Mouse (Mus musculus) cerebellum, adult 18-20 months (tissue): ENCODE results near the gene Ifnar2.

Source experiments
- DNase-seq, 2 experiments: peaks; one replicate each; pipeline ENCODE4 v3.0.0; 2021

The Ifnar2 gene

GRCm38 (mm10) chr16:91372577-91373472 is at the start of gene Ifnar2:
Gene Ifnar2 (plus strand): TSS chr16:91372783.
- peak; percentile 77 to 81 for DNase-seq

- DNase-seq, result no peak
Measured at GRCm38 (mm10) chr16:91327605-91328004, 45.0 kb upstream of the Ifnar2 start.

GRCm38 (mm10) chr16:91328922-91329321 is 43.7 kb upstream of the Ifnar2 start:
- peak; percentile 83 for DNase-seq

- no peak for DNase-seq
Measured at GRCm38 (mm10) chr16:91330496-91330895, 42.1 kb upstream of the Ifnar2 start.

GRCm38 (mm10) chr16:91331153-91331552 is 41.4 kb upstream of the Ifnar2 start:
- DNase-seq, result no peak

GRCm38 (mm10) chr16:91332880-91333279 is 39.7 kb upstream of the Ifnar2 start:
- DNase-seq, result no peak

- DNase-seq, result no peak
Measured at GRCm38 (mm10) chr16:91334190-91334893, 38.2 kb upstream of the Ifnar2 start.

- DNase-seq, result no peak
Measured at GRCm38 (mm10) chr16:91336753-91337152, 35.8 kb upstream of the Ifnar2 start.

- DNase-seq, result no peak
Measured at GRCm38 (mm10) chr16:91337480-91337879, 35.1 kb upstream of the Ifnar2 start.

GRCm38 (mm10) chr16:91346491-91346890 is 26.1 kb upstream of the Ifnar2 start:
- no peak for DNase-seq

- no peak for DNase-seq
Measured at GRCm38 (mm10) chr16:91347491-91348263, 24.9 kb upstream of the Ifnar2 start.

- DNase-seq, result no peak
Measured at GRCm38 (mm10) chr16:91348264-91348565, 24.4 kb upstream of the Ifnar2 start.

- DNase-seq, result peak in 1 of 2 experiments; percentile 43
Measured at GRCm38 (mm10) chr16:91348588-91349330, 23.8 kb upstream of the Ifnar2 start.

- DNase-seq, result peak; percentile 81 to 84
Measured at GRCm38 (mm10) chr16:91352084-91352562, 20.5 kb upstream of the Ifnar2 start.

GRCm38 (mm10) chr16:91352749-91353148 is 19.8 kb upstream of the Ifnar2 start:
- DNase-seq, result no peak

GRCm38 (mm10) chr16:91353177-91353576 is 19.4 kb upstream of the Ifnar2 start:
- DNase-seq, result no peak

GRCm38 (mm10) chr16:91353638-91354037 is 18.9 kb upstream of the Ifnar2 start:
- DNase-seq, result no peak

GRCm38 (mm10) chr16:91354599-91354998 is 18.0 kb upstream of the Ifnar2 start:
- no peak for DNase-seq

- DNase-seq, result no peak
Measured at GRCm38 (mm10) chr16:91355160-91355559, 17.4 kb upstream of the Ifnar2 start.

GRCm38 (mm10) chr16:91356760-91357525 is 15.6 kb upstream of the Ifnar2 start:
- DNase-seq, result no peak

- DNase-seq, result no peak
Measured at GRCm38 (mm10) chr16:91357526-91357900, 15.1 kb upstream of the Ifnar2 start.

- DNase-seq, result peak; percentile 47 to 66
Measured at GRCm38 (mm10) chr16:91358555-91358954, 14.0 kb upstream of the Ifnar2 start.
